Mouse (Mus musculus) liver, embryonic 14.5 days (tissue): ENCODE data around the gene Kat6b. TPM values are rescaled to one million over a fixed set of nuclear protein-coding genes. Genes with fewer than 3 reads are reported as not detected.

ENCODE experiments used
- ATAC-seq: fragments of 200-750 bp; cut with Nextera tagmentation; 2 replicates; pipeline ENCODE4 v1.8.0; 2017; ENCODE audit warnings: moderate number of reproducible peaks, mild to moderate bottlenecking, moderate library complexity; ENCODE audit not compliant: insufficient read depth
- DNase-seq, 3 experiments: peaks; one replicate each; pipeline ENCODE4 v3.0.0-alpha.2; 2012 to 2013; ENCODE audit warnings: low read depth in 3 of 3, low spot score in 3 of 3
- H3K27ac ChIP-seq: fragments of 300-500 bp; sonication (generic); 2 replicates; pipeline ENCODE4 v1.5.1; 2014; ENCODE audit warnings: moderate library complexity, mild to moderate bottlenecking, control low read depth, inconsistent platforms
- H3K27me3 ChIP-seq: fragments of 300-500 bp; sonication (generic); 2 replicates; pipeline ENCODE4 v1.6.1; 2014; ENCODE audit warnings: mild to moderate bottlenecking, low read length, moderate library complexity; ENCODE audit not compliant: control insufficient read depth, insufficient read depth
- H3K36me3 ChIP-seq: fragments of 300-500 bp; sonication (generic); replicated peaks from 2 replicates; pipeline ENCODE4 v1.6.1; 2014; ENCODE audit warnings: low read depth; ENCODE audit not compliant: control insufficient read depth, insufficient read depth
- H3K4me1 ChIP-seq, 2 experiments: fragments of 200-500 bp in 1 of 2; fragments of 300-500 bp in 1 of 2; sonication (generic) in 1 of 2; replicated peaks; 2 replicates each; pipeline ENCODE4 v1.6.1; 2012 to 2014; ENCODE audit warnings: antibody characterized with exemption in 1 of 2, inconsistent platforms in 1 of 2, low read length in 1 of 2; ENCODE audit not compliant: control insufficient read depth in 2 of 2, insufficient read depth in 2 of 2
- H3K4me2 ChIP-seq: fragments of 300-500 bp; sonication (generic); 2 replicates; pipeline ENCODE4 v1.6.1; 2014; ENCODE audit warnings: low read depth, mild to moderate bottlenecking, control low read depth, moderate library complexity
- H3K4me3 ChIP-seq, 2 experiments: fragments of 200-500 bp in 1 of 2; fragments of 300-500 bp in 1 of 2; sonication (generic) in 1 of 2; 2 replicates each; pipeline ENCODE4 v1.5.1; 2012 to 2014; ENCODE audit warnings: low read depth in 2 of 2, low read length in 2 of 2, mild to moderate bottlenecking in 2 of 2, control low read depth in 1 of 2, inconsistent platforms in 1 of 2, moderate library complexity in 1 of 2; ENCODE audit not compliant: insufficient read depth in 1 of 2
- H3K9ac ChIP-seq: fragments of 300-500 bp; sonication (generic); replicated peaks from 2 replicates; pipeline ENCODE4 v1.6.1; 2014; ENCODE audit warnings: mild to moderate bottlenecking, control low read depth, moderate library complexity
- H3K9me3 ChIP-seq: fragments of 300-500 bp; sonication (generic); 2 replicates; pipeline ENCODE4 v1.6.1; 2016; ENCODE audit warnings: low read length, mixed read lengths; ENCODE audit not compliant: control insufficient read depth
- CTCF ChIP-seq: IDR thresholded peaks from 2 replicates; pipeline ENCODE4 v1.5.1; 2016; ENCODE audit warnings: antibody characterized with exemption, low read depth, control low read depth
- EP300 ChIP-seq: IDR thresholded peaks from 2 replicates; pipeline ENCODE4 v1.6.1; 2016; ENCODE audit warnings: antibody characterized with exemption, low read depth
- WGBS: fragments of 180-500 bp; shearing (Covaris S2); extraction: QIAGEN DNeasy Blood & Tissue Kit; methylation state at CpG from one replicate; pipeline ENCODE4 v1.1.7; 2014; ENCODE audit not compliant: insufficient replicate concordance; 5-methylcytosine and 5-hydroxymethylcytosine counted together
- polyA plus RNA-seq, 2 experiments: library from polyadenylated mRNA; depleted of rRNA in 1 of 2; stranded (reverse) in 1 of 2; unstranded in 1 of 2; fragments of >200 nt; fragmentation: Nextera tagmentation in 1 of 2; extraction: Ambion mirVana in 1 of 2; gene quantifications; 2 replicates each; pipeline versions ENCODE4 v1.2.1 to v1.2.3; 2012 to 2014

The Kat6b gene
- polyA plus RNA-seq, 2 experiments: 0.93 to 1.4 TPM

DNA sequence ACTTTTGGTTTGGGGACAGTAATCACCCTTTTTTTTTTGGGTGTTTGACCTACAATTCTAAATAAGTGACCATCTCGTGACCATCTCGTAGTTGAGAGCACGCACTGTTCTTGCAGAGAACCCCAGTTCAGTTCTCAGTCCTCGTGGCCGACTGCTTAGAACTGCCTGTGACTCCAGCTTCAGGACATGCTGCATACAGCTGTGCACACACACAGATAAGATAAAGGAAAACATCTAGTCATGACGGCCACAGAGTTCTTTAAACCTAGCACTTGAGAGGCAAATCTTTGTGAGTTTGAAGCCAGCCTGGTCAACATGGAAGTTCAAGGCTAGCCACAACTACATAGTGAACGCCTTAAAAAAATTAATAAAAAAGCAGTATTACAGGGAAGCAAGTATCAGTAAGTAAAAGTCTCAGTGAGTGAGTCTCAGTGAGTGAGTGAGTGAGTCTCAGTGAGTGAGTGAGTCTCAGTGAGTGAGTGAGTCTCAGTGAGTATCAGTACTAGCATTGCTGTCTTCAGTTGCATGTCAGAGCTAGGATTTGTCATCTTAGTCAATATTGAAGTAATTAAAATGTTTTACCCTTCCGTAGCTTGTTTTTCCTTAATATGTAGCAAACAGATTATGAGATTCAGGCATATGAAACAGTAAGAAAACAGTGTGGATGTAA, 80.3 kb downstream of the Kat6b start:
- 34% methylated on average over 8 of the region's 8 CpGs for WGBS
- DNase-seq (peak; percentile 43 to 49 (median 45)), ATAC-seq (peak; percentile 90)
- Histone ChIP-seq H3K36me3 (no peaks in the 10 kb centered on the region), H3K27me3 (no peaks in the 10 kb centered on the region), H3K9me3 (no peaks in the 10 kb centered on the region), H3K4me2 (peak overlapping the region; percentile 32), H3K4me3 (no peak overlapping the region), H3K27ac (peak overlapping the region; percentile 27; the same call in 1 of the 2 replicates), H3K4me1 (peaks cover 29 to 32% of the 10 kb centered on the region in 2 experiments), H3K9ac (no peak overlapping the region)
- TF ChIP-seq CTCF (no peak), EP300 (peak; percentile 77)

DNA sequence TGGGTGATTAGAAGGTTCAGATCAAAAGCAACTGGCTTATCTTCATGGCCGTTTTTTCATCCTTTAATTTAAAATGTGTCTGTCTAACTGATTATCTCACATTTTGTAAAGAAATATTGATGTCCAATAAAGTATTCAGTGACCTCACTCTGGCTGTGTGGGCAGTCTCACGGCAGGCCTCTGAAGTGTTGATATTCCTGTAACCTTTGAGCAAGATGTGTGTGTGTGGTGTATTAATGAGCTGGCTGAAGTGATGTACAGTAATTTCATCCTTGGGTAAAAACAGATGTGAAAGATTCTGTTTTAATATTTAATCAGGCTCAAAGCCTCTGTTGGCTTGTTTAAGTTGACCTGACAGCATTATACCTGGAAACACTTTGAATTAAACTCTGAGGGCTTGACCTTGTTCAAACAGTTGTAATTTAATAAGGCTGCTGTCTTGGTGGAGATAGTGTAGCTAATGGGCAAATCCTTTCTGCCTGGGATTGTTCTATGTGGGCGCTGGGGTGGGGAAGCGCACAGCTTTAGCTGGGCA, 82.4 kb downstream of the Kat6b start:
- Histone ChIP-seq H3K27me3 (no peaks in the 10 kb centered on the region), H3K4me1 (peaks cover 23 to 26% of the 10 kb centered on the region in 2 experiments), H3K4me3 (no peak overlapping the region), H3K27ac (no peak overlapping the region), H3K9ac (no peak overlapping the region), H3K9me3 (no peaks in the 10 kb centered on the region), H3K36me3 (no peaks in the 10 kb centered on the region), H3K4me2 (no peak overlapping the region)
- ATAC-seq (no peak), DNase-seq (no peak)
- TF ChIP-seq CTCF (no peak), EP300 (no peak)
- WGBS: 65% methylated on average over 4 of the region's 4 CpGs

DNA sequence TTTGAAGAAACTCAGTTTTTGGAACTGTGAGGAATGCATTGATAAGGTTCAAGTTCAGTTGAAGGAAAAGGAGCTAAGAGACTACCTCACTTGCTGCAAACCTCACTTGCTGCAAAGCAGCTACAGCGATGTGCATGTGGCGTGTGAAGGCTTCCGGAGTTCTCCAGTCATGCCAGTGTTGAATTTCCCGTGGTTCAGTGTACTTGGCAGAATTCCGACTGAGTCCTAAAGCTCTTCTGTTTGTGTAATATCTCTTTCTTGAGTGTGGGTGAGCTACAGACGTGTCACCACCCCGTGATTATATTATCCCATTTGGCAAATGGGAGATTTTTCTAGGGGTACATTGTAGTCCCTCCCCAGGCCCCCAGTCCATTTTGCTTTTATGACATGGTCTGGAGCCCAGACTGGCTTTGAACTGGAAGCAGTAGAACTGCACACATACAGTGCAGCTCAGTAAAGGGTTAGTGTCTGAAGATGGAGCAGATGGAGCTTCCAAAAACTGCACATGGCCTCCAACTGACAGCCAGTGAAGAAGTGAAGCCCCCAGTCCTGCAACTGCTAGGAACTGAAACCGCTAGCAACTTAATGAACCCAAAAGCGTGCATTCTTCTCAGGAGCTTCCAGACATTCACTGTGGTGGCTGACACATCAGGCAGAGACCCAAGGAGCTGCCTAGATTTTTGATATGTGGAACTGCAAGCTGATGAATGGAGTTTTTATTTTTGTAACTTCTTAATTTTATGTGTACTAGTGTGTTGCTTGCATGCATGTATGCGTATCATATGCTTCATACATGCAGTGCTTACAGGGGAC, 84.5 kb downstream of the Kat6b start:
- DNase-seq: no peak
- no peaks in the 10 kb centered on the region for H3K27me3 ChIP-seq
- TF ChIP-seq CTCF (no peak), EP300 (no peak)
- 76% methylated on average over 10 of the region's 10 CpGs for WGBS
- no peak for ATAC-seq
- no peak overlapping the region for H3K27ac ChIP-seq
- H3K4me1 ChIP-seq: peaks cover 11% of the 10 kb centered on the region in 2 experiments
- no peak overlapping the region for H3K4me3 ChIP-seq
- H3K36me3 ChIP-seq: no peaks in the 10 kb centered on the region
- no peak overlapping the region for H3K4me2 ChIP-seq
- H3K9ac ChIP-seq: no peak overlapping the region
- no peaks in the 10 kb centered on the region for H3K9me3 ChIP-seq

DNA sequence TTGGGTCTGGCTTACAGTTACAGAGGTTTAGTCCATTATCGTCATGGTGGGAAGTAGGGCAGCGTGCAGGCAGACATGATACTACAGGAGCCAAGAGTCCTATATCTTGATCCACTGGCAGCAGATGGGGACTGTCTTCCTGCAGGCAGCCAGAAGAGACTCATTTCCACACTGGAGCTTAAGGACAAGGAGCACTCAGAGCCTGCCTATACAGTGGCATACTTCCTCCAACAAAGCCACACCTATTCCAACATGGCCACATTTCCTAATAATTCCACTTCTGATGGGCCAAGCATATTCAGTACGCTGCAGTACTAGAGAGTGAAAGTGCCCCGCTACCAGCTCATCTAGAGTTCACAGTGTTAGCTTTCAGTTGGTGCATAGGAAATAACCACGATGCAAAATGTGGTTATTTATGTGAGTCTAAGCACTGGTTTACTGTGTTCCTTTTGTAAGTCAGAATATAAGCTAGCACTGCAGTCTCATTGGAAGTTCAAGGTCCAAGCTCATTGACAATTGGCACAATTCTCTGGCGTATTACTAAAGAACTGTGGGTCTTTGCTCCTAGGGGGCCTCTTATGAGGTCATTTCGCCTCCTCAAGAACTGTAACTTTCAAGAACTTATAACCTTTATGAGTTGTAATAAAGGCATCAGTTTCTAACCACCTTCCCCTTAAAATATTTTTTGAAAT, 86.2 kb downstream of the Kat6b start:
- H3K4me2 ChIP-seq: no peak overlapping the region
- H3K4me3 ChIP-seq: no peak overlapping the region
- 74% methylated on average over 7 of the region's 7 CpGs for WGBS
- no peak overlapping the region for H3K27ac ChIP-seq
- no peaks in the 10 kb centered on the region for H3K27me3 ChIP-seq
- TF ChIP-seq CTCF: no peak
- TF ChIP-seq EP300: no peak
- no peaks in the 10 kb centered on the region; a peak in 1 of 4 replicates for H3K4me1 ChIP-seq
- no peaks in the 10 kb centered on the region for H3K9me3 ChIP-seq
- no peak overlapping the region for H3K9ac ChIP-seq
- DNase-seq: no peak
- no peak for ATAC-seq
- H3K36me3 ChIP-seq: no peaks in the 10 kb centered on the region
